Mouse (Mus musculus) lung, adult 2 months (tissue): ENCODE measurements around the gene Itpa. TPM values are rescaled to one million over a fixed set of nuclear protein-coding genes. Genes with fewer than 3 reads are reported as not detected.

Experiments used
- DNase-seq: peaks from one replicate; pipeline ENCODE4 v3.0.0; 2022
- H3K4me1 ChIP-seq: fragments of 200-500 bp; 2 replicates; pipeline ENCODE4 v1.6.1; 2011; ENCODE audit warnings: low read length; ENCODE audit not compliant: control insufficient read depth, insufficient read depth
- H3K4me3 ChIP-seq: fragments of 200-500 bp; replicated peaks from 2 replicates; pipeline ENCODE3; 2011; ENCODE audit warnings: low read depth, mild to moderate bottlenecking, control low read depth, low read length; ENCODE audit errors: extremely low read depth
- CTCF ChIP-seq: fragments of 200-500 bp; IDR thresholded peaks from 2 replicates; pipeline ENCODE4 v1.5.1; 2011; ENCODE audit warnings: mild to moderate bottlenecking, low read length, control low read depth; ENCODE audit not compliant: insufficient read depth
- POLR2A ChIP-seq: fragments of 200-500 bp; IDR thresholded peaks from 2 replicates; pipeline ENCODE4 v1.6.1; 2011; ENCODE audit warnings: low read depth, mild to moderate bottlenecking, control low read depth, low read length, borderline replicate concordance; ENCODE audit errors: extremely low read depth
- whole genome bisulfite sequencing: fragments of 180-500 bp; shearing (Covaris S2); methylation state at CpG from one replicate; pipeline ENCODE4 v1.1.7; 2018; 5-methylcytosine and 5-hydroxymethylcytosine counted together
- polyA plus RNA-seq: library from polyadenylated mRNA; depleted of rRNA; stranded (reverse); fragments of >200 nt; gene quantifications from 2 replicates; pipeline ENCODE4 v1.2.3, GENCODE M21; 2012

Gene Itpa
- polyA plus RNA-seq, 1 experiment: 17.1 TPM

DNA sequence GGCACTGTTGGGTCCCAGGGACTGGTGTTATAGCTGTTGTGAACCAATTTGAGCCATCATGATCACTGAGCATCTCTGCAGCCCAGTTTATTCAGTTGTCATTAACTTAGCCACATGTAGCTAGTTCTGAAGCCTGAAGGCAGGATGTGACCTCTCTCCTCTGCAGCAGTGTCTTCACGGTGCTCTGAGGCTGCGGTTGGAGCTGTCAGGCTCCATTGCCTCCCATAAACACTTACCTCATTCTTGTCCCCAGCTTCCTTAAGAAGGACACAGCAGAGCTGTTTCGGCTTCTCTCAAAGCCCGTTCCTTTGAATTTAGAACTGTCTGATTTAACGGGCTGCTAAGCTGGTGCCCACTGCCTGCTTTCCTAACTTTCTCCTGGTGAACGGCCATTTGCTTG, 12.5 kb downstream of the Itpa start:
- DNase-seq: no peak
- Histone ChIP-seq H3K4me3 (no peak overlapping the region), H3K4me1 (no peaks in the 10 kb centered on the region)
- 93% methylated on average over 6 of the region's 6 CpGs for WGBS
- no peak for TF ChIP-seq POLR2A
- no peak for TF ChIP-seq CTCF

DNA sequence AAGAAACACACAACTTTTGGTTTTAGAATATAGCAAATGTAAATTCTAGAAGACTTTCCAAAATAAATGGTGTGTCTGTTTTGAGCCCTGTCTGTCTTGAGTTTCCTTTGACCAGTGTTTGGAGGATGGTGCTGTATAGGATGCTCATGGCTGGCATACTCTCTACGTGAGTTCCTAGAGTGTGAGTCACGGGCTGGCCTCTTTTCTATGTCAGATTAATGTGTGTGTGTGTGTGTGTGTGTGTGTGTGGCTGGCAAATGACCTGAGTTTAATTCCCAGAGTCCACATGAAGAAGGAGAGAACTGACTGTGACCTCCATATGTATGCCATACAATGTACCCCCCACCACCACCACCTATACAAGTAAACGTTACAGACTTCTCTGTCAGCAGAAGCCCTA, 14.1 kb downstream of the Itpa start:
- WGBS: 79% methylated on average over 3 of the region's 3 CpGs
- H3K4me1 ChIP-seq: no peaks in the 10 kb centered on the region
- no peak for DNase-seq
- no peak overlapping the region for H3K4me3 ChIP-seq
- TF ChIP-seq POLR2A: no peak
- no peak for TF ChIP-seq CTCF

DNA sequence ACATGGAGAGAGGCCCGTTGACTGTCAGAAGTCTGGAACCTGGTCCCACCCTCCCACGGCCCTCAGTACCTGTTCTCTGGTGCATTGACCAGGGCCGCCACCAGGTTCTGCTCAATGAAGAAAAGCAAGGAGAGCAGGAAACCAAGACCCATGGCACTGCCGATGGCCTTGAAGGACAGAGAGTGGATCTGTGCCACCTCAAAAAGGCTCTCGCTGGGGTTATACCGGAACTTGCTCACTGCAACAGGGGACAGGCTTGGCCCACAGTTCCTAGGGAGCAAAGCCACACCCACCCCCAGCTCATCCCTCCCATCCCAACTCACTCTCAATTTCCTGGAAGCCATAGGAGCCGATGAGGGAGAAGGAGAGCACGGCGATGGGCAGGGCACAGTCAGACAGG, 18.0 kb downstream of the Itpa start:
- WGBS: 82% methylated on average over 9 of the region's 9 CpGs
- TF ChIP-seq CTCF (no peak), POLR2A (no peak)
- Histone ChIP-seq H3K4me3 (no peak overlapping the region), H3K4me1 (no peaks in the 10 kb centered on the region)
- DNase-seq: no peak

- no peak for DNase-seq
- no peaks in the 10 kb centered on the region for H3K4me1 ChIP-seq
- 67% methylated on average over 2 of the region's 2 CpGs for WGBS
- no peak for TF ChIP-seq POLR2A
- TF ChIP-seq CTCF: no peak
- no peak overlapping the region for H3K4me3 ChIP-seq
Measured at GRCm38 (mm10) chr2:130689011-130689410, 21.6 kb downstream of the Itpa start.

DNA sequence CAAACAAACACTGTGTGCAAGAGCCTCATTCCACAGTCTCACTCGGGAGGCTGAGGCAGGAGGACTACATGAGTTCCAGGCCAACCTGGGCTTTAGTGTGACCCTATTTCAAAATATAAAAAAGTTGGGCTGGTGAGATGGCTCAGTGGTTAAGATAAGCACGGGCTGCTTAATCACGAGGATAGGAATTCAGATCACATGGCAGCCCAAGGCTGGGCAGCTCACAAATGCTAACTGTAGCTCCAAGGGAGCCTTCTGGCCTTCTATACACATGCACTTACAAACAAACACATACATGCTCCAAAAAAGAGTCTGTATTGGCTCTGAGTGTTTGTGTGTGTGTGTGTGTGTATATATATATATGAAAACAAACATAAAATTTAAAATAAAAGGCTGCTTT, 26.2 kb downstream of the Itpa start:
- no peak for DNase-seq
- peaks cover 2% of the 10 kb centered on the region for H3K4me1 ChIP-seq
- no peak overlapping the region for H3K4me3 ChIP-seq
- 49% methylated on average over 3 of the region's 3 CpGs for WGBS
- TF ChIP-seq CTCF (no peak), POLR2A (no peak)

- H3K4me3 ChIP-seq: peak overlapping the region; percentile 48
- 2% methylated on average over 31 of the region's 31 CpGs for WGBS
- TF ChIP-seq CTCF (no peak), POLR2A (no peak)
- peak; percentile 24 for DNase-seq
- peaks cover 2% of the 10 kb centered on the region for H3K4me1 ChIP-seq
Measured at GRCm38 (mm10) chr2:130696700-130697152, 29.3 kb downstream of the Itpa start.

DNA sequence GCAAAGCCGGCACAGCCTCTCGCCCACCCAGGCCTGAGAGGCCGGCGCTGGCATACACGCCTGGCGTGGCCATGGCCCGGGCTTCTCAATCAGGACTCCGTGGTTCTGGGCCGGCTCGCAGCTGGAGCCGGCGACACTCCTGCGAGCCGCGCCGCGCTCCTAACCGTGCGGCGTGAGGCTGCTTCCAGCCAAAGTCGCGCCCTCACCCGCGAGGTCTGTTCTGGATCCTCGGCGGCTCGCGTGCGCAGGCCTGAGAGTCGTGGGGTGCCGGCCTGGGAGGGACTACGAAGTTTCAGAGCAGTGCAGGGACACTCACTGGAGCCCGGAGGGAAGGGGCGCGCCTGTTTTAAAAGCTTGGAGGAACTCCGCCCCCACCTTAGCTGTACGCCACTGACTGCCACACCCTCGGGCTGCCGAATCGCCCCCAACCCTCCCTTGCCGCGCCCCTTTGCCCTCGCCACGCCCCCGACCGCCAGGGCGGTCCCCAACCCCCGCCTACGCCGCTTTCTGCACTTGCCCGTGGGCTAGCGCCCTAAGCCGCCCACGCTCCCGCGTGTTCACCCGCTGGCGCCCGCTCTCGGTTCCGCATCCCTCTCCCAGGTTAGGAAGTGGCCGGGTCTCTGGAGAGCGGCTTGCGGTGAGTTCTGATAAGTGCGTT, 29.9 kb downstream of the Itpa start, which contains the start of gene Slc4a11:
Gene Slc4a11, minus strand, starts transcription at position 367 of the 658 bp plus-strand sequence.
- under 1% methylated on average over 65 of the region's 65 CpGs for WGBS
- Histone ChIP-seq H3K4me3 (peak within 1 kb of the TSS; percentile 48), H3K4me1 (peaks cover 2% of the 10 kb centered on the region)
- TF ChIP-seq POLR2A (no peak), CTCF (no peak)
- peak; percentile 69 for DNase-seq

DNA sequence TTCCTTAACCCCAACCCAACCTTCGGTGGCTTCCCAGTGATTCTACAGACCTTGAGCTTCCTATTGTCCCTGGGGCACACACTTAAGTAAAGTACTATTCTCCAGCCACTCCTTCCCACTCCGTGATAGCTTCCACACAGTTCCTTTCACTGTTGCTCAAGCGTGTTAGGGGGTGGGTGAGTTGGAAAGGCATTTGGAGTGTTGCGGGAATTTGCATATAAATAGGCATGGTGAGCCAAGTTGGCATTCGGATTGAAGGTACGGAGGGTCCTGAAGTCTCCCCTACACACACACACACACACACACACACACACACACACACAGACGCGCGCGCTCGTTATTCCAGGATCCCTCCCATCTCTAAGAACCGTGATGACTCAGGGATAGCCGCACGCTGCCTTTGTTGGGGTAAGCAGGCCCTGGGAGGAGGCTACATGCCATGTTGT, 30.4 kb downstream of the Itpa start:
- H3K4me1 ChIP-seq: peaks cover 2% of the 10 kb centered on the region
- no peak for DNase-seq
- no peak for TF ChIP-seq POLR2A
- no peak for TF ChIP-seq CTCF
- WGBS: 9% methylated on average over 14 of the region's 14 CpGs
- H3K4me3 ChIP-seq: no peak overlapping the region

- DNase-seq: no peak
- TF ChIP-seq POLR2A: no peak
- Histone ChIP-seq H3K4me3 (no peak overlapping the region), H3K4me1 (no peaks in the 10 kb centered on the region)
- 57% methylated on average over 9 of the region's 9 CpGs for WGBS
Measured at GRCm38 (mm10) chr2:130704040-130705001, 36.9 kb downstream of the Itpa start.
